ENCODE assay signal across 7 mouse cellular contexts in the genomic region with DNA sequence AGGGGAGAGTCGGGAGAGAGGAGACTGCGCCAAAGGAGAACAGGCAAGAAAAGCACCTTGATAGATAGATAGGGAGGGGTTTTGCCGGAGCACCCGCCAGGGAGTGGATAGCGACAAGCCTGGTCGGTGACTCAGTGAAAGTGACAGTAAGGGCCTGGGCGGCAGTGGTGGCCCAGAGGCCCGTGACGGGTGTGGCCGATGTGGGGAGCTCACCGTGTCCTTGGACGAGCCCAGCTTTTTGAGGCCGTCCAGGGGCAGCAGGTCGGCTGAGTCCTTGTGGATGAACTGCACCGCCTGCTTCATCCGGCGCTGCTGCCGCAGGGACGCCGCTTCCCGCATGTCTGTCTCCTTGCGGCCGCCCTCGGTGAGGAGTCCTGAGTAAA. TPM values are rescaled to one million over a fixed set of nuclear protein-coding genes. Genes with fewer than 3 reads are reported as not detected.
DNase-seq lines count a peak whose midpoint lies in the region; ATAC-seq and TF ChIP-seq lines count a peak whose summit lies in the region.

No protein-coding gene starts in this region.

- peak overlapping the region; percentile 41 for H3K4me3 ChIP-seq in neural tube, embryonic 11.5 days (ENCODE audit: low read depth, low read length)
- H3K4me3 ChIP-seq in embryonic facial prominence, embryonic 13.5 days: peak overlapping the region; percentile 52
- H3K4me3 ChIP-seq in hindbrain, postnatal 0 days (ENCODE audit: low read length): peak overlapping the region; percentile 68
- peak overlapping the region; percentile 56 for H3K4me3 ChIP-seq in midbrain, embryonic 14.5 days (replicated peaks; ENCODE audit: low read depth, low read length)

- peaks cover 28% of the 10 kb centered on the region for H3K27me3 ChIP-seq in neural tube, embryonic 11.5 days (ENCODE audit: control insufficient read depth, insufficient read depth, low read length)
- peaks cover 70% of the 10 kb centered on the region for H3K27me3 ChIP-seq in embryonic facial prominence, embryonic 13.5 days
- H3K27me3 ChIP-seq in hindbrain, postnatal 0 days (ENCODE audit: insufficient read depth, low read length): peaks cover 3% of the 10 kb centered on the region; the same call in 1 of the 2 replicates
- H3K27me3 ChIP-seq in midbrain, embryonic 14.5 days (ENCODE audit: control insufficient read depth, insufficient read depth, low read length): peaks cover 27% of the 10 kb centered on the region; the same call in 1 of the 2 replicates

- DNase-seq in neural tube, embryonic 11.5 days (ENCODE audit: low spot score): no peak
- no peak for DNase-seq in neural tube, embryonic 10.5 days (ENCODE audit: extremely low spot score, low spot score)
- DNase-seq in hindbrain, postnatal 0 days (ENCODE audit: low spot score): no peak
- no peak for DNase-seq in midbrain, embryonic 14.5 days
- DNase-seq in urinary bladder, postnatal 10 days (ENCODE audit: low spot score): no peak
- DNase-seq in cerebellum, adult 9-11 months: no peak

- peak overlapping the region; percentile 85 for H3K4me2 ChIP-seq in neural tube, embryonic 11.5 days (ENCODE audit: low read depth)
- H3K4me2 ChIP-seq in embryonic facial prominence, embryonic 13.5 days: peak overlapping the region; percentile 95
- H3K4me2 ChIP-seq in hindbrain, postnatal 0 days (ENCODE audit: low read depth, low read length): peak overlapping the region; percentile 90
- H3K4me2 ChIP-seq in midbrain, embryonic 14.5 days (ENCODE audit: low read length): peak overlapping the region; percentile 94

- no peaks in the 10 kb centered on the region for H3K36me3 ChIP-seq in neural tube, embryonic 11.5 days (ENCODE audit: control insufficient read depth, insufficient read depth, low read length)
- H3K36me3 ChIP-seq in embryonic facial prominence, embryonic 13.5 days: no peaks in the 10 kb centered on the region
- no peaks in the 10 kb centered on the region for H3K36me3 ChIP-seq in hindbrain, postnatal 0 days (ENCODE audit: insufficient read depth, low read length)
- no peaks in the 10 kb centered on the region for H3K36me3 ChIP-seq in midbrain, embryonic 14.5 days (ENCODE audit: control insufficient read depth, insufficient read depth, low read length)

- no peaks in the 10 kb centered on the region for H3K9me3 ChIP-seq in neural tube, embryonic 11.5 days (ENCODE audit: control insufficient read depth, low read length)
- H3K9me3 ChIP-seq in embryonic facial prominence, embryonic 13.5 days: no peaks in the 10 kb centered on the region
- no peaks in the 10 kb centered on the region for H3K9me3 ChIP-seq in hindbrain, postnatal 0 days (ENCODE audit: low read length)
- H3K9me3 ChIP-seq in midbrain, embryonic 14.5 days (ENCODE audit: control insufficient read depth, low read length): no peaks in the 10 kb centered on the region

- peak; percentile 79 for ATAC-seq in neural tube, embryonic 11.5 days (ENCODE audit: insufficient read depth, low FRiP score, low TSS enrichment)
- no peak for ATAC-seq in embryonic facial prominence, embryonic 13.5 days (ENCODE audit: insufficient number of reproducible peaks, insufficient read depth, low FRiP score, low TSS enrichment, low read depth)
- peak; percentile 64 for ATAC-seq in hindbrain, postnatal 0 days
- peak; percentile 51 for ATAC-seq in midbrain, embryonic 14.5 days (ENCODE audit: low FRiP score, low TSS enrichment)

- peaks cover 3% of the 10 kb centered on the region; the same call in 1 of the 2 replicates for H3K4me1 ChIP-seq in neural tube, embryonic 11.5 days (ENCODE audit: control insufficient read depth, insufficient read depth, low read length)
- H3K4me1 ChIP-seq in embryonic facial prominence, embryonic 13.5 days: peaks cover 20% of the 10 kb centered on the region
- peaks cover 3% of the 10 kb centered on the region; the same call in 1 of the 2 replicates for H3K4me1 ChIP-seq in hindbrain, postnatal 0 days (ENCODE audit: insufficient read depth, low read length)
- H3K4me1 ChIP-seq in midbrain, embryonic 14.5 days (ENCODE audit: control insufficient read depth, insufficient read depth, low read length): 0 out of 2 replicates have a peak, but pooled peaks cover 3% of the 10 kb centered on the region

- TF ChIP-seq CTCF in hindbrain, postnatal 0 days (IDR thresholded peaks at IDR 0.05; ENCODE audit: low read depth): no peak

- 2% methylated on average over 24 of the region's 24 CpGs for WGBS in neural tube, embryonic 11.5 days
- 1% methylated on average over 24 of the region's 24 CpGs for WGBS in embryonic facial prominence, embryonic 13.5 days
- WGBS in hindbrain, postnatal 0 days: under 1% methylated on average over 24 of the region's 24 CpGs
- WGBS in midbrain, embryonic 14.5 days: 2% methylated on average over 24 of the region's 24 CpGs

- H3K27ac ChIP-seq in neural tube, embryonic 11.5 days (ENCODE audit: low read depth, low read length): no peak overlapping the region
- H3K27ac ChIP-seq in embryonic facial prominence, embryonic 13.5 days: no peak overlapping the region
- peak overlapping the region; percentile 48; the same call in 1 of the 2 replicates for H3K27ac ChIP-seq in hindbrain, postnatal 0 days
- H3K27ac ChIP-seq in midbrain, embryonic 14.5 days (replicated peaks; ENCODE audit: low read depth, low read length): no peak overlapping the region

- H3K9ac ChIP-seq in neural tube, embryonic 11.5 days (ENCODE audit: low read length): peak overlapping the region; percentile 44
- peak overlapping the region; percentile 58 for H3K9ac ChIP-seq in embryonic facial prominence, embryonic 13.5 days
- H3K9ac ChIP-seq in hindbrain, postnatal 0 days (replicated peaks; ENCODE audit: low read length): peak overlapping the region; percentile 64
- H3K9ac ChIP-seq in midbrain, embryonic 14.5 days (replicated peaks; ENCODE audit: low read length): peak overlapping the region; percentile 57

RNA-seq across cellular contexts. Expression of a gene that starts 0.7 kb away (rescaled TPM):
- 0.95 and 2.3 TPM in 2 replicates for polyA plus RNA-seq in neural tube, embryonic 11.5 days (2014; fragmentation: Nextera tagmentation; extraction: Ambion mirVana)
- polyA plus RNA-seq in embryonic facial prominence, embryonic 13.5 days (2015; fragmentation: Nextera tagmentation; extraction: Ambion mirVana): 0.48 and 0.63 TPM in 2 replicates
- 24.4 and 25.9 TPM in 2 replicates for total RNA-seq in hindbrain, postnatal 0 days (2014; rRNA removed)
- polyA plus RNA-seq in hindbrain, postnatal 0 days (2015; fragmentation: Nextera tagmentation; extraction: Ambion mirVana): 24.4 and 25.0 TPM in 2 replicates
- 5.3 and 5.5 TPM in 2 replicates for polyA plus RNA-seq in midbrain, embryonic 14.5 days (2014; fragmentation: Nextera tagmentation; extraction: Ambion mirVana)

RNA-seq across cellular contexts. Expression of a gene that starts 28.4 kb away (rescaled TPM):
- 60.0 and 62.5 TPM in 2 replicates for polyA plus RNA-seq in neural tube, embryonic 11.5 days (2014; fragmentation: Nextera tagmentation; extraction: Ambion mirVana)
- 47.1 and 49.4 TPM in 2 replicates for polyA plus RNA-seq in embryonic facial prominence, embryonic 13.5 days (2015; fragmentation: Nextera tagmentation; extraction: Ambion mirVana)
- 224 and 308 TPM in 2 replicates for total RNA-seq in hindbrain, postnatal 0 days (2014; rRNA removed)
- polyA plus RNA-seq in hindbrain, postnatal 0 days (2015; fragmentation: Nextera tagmentation; extraction: Ambion mirVana): 159 and 163 TPM in 2 replicates
- polyA plus RNA-seq in midbrain, embryonic 14.5 days (2014; fragmentation: Nextera tagmentation; extraction: Ambion mirVana): 132 and 148 TPM in 2 replicates

RNA-seq across cellular contexts. Expression of a gene that starts 49.6 kb away (rescaled TPM):
- polyA plus RNA-seq in neural tube, embryonic 11.5 days (2014; fragmentation: Nextera tagmentation; extraction: Ambion mirVana): not detected in 2 replicates
- polyA plus RNA-seq in embryonic facial prominence, embryonic 13.5 days (2015; fragmentation: Nextera tagmentation; extraction: Ambion mirVana): not detected in 2 replicates
- not detected in 2 replicates for total RNA-seq in hindbrain, postnatal 0 days (2014; rRNA removed)
- polyA plus RNA-seq in hindbrain, postnatal 0 days (2015; fragmentation: Nextera tagmentation; extraction: Ambion mirVana): 0.44 TPM in 1 of 2 replicates, not detected in the other
- polyA plus RNA-seq in midbrain, embryonic 14.5 days (2014; fragmentation: Nextera tagmentation; extraction: Ambion mirVana): not detected in 2 replicates

RNA-seq across cellular contexts. Expression of a gene that starts 57.4 kb away (rescaled TPM):
- 0.41 TPM in 1 of 2 replicates, not detected in the other for polyA plus RNA-seq in neural tube, embryonic 11.5 days (2014; fragmentation: Nextera tagmentation; extraction: Ambion mirVana)
- 0.25 TPM in 1 of 2 replicates, not detected in the other for polyA plus RNA-seq in embryonic facial prominence, embryonic 13.5 days (2015; fragmentation: Nextera tagmentation; extraction: Ambion mirVana)
- total RNA-seq in hindbrain, postnatal 0 days (2014; rRNA removed): 0.68 TPM in 1 of 2 replicates, not detected in the other
- polyA plus RNA-seq in hindbrain, postnatal 0 days (2015; fragmentation: Nextera tagmentation; extraction: Ambion mirVana): 0.63 and 0.67 TPM in 2 replicates
- not detected in 2 replicates for polyA plus RNA-seq in midbrain, embryonic 14.5 days (2014; fragmentation: Nextera tagmentation; extraction: Ambion mirVana)
